Mouse (Mus musculus) heart, embryonic 14.5 days (tissue): ENCODE results near the gene Ank3. TPM values are rescaled to one million over a fixed set of nuclear protein-coding genes. Genes with fewer than 3 reads are reported as not detected.

Experiments used
- ATAC-seq: fragments of 200-750 bp; cut with Nextera tagmentation; 2 replicates; pipeline ENCODE4 v1.8.0; 2017; ENCODE audit warnings: low read depth, moderate TSS enrichment; ENCODE audit not compliant: insufficient number of reproducible peaks, insufficient read depth, low FRiP score
- H3K27ac ChIP-seq, 2 experiments: fragments of 200-500 bp in 1 of 2; fragments of 300-500 bp in 1 of 2; sonication (generic) in 1 of 2; replicated peaks in 1 of 2; 2 replicates each; pipeline ENCODE4 v1.5.1; 2012 to 2014; ENCODE audit warnings: low read depth in 2 of 2, low read length in 2 of 2, control low read depth in 1 of 2, mild to moderate bottlenecking in 1 of 2, mixed read lengths in 1 of 2; ENCODE audit not compliant: control insufficient read depth in 1 of 2, insufficient read depth in 1 of 2
- H3K27me3 ChIP-seq: fragments of 300-500 bp; sonication (generic); 2 replicates; pipeline ENCODE4 v1.6.1; 2014; ENCODE audit warnings: mild to moderate bottlenecking, low read length, control low read depth; ENCODE audit not compliant: control insufficient read depth, insufficient read depth
- H3K36me3 ChIP-seq: fragments of 300-500 bp; sonication (generic); 2 replicates; pipeline ENCODE4 v1.6.1; 2014; ENCODE audit warnings: mild to moderate bottlenecking, control low read depth, low read length, mixed read lengths; ENCODE audit not compliant: control insufficient read depth, insufficient read depth
- H3K4me1 ChIP-seq, 2 experiments: fragments of 200-500 bp in 1 of 2; fragments of 300-500 bp in 1 of 2; sonication (generic) in 1 of 2; 2 replicates each; pipeline ENCODE4 v1.6.1; 2012 to 2014; ENCODE audit warnings: low read length in 2 of 2, control low read depth in 1 of 2, mixed read lengths in 1 of 2; ENCODE audit not compliant: control insufficient read depth in 2 of 2, insufficient read depth in 2 of 2
- H3K4me2 ChIP-seq: fragments of 300-500 bp; sonication (generic); 2 replicates; pipeline ENCODE4 v1.6.1; 2014; ENCODE audit warnings: mild to moderate bottlenecking, low read length
- H3K4me3 ChIP-seq, 2 experiments: fragments of 200-500 bp in 1 of 2; fragments of 300-500 bp in 1 of 2; sonication (generic) in 1 of 2; 2 replicates each; pipeline ENCODE4 v1.5.1; 2012 to 2014; ENCODE audit warnings: low read length in 2 of 2, mild to moderate bottlenecking in 2 of 2, control low read depth in 1 of 2, low read depth in 1 of 2, moderate library complexity in 1 of 2; ENCODE audit not compliant: control insufficient read depth in 1 of 2, insufficient read depth in 1 of 2
- H3K9ac ChIP-seq: fragments of 300-500 bp; sonication (generic); 2 replicates; pipeline ENCODE4 v1.6.1; 2014; ENCODE audit warnings: mild to moderate bottlenecking, low read length
- H3K9me3 ChIP-seq: fragments of 300-500 bp; sonication (generic); 2 replicates; pipeline ENCODE4 v1.6.1; 2016; ENCODE audit warnings: low read length, control low read depth; ENCODE audit not compliant: control insufficient read depth
- WGBS: fragments of 180-500 bp; shearing (Covaris S2); extraction: QIAGEN DNeasy Blood & Tissue Kit; methylation state at CpG from one replicate; pipeline ENCODE4 v1.1.7; 2014; 5-methylcytosine and 5-hydroxymethylcytosine counted together
- polyA plus RNA-seq: library from polyadenylated mRNA; unstranded; fragments of >200 nt; fragmentation: Nextera tagmentation; extraction: Ambion mirVana; gene quantifications from 2 replicates; pipeline ENCODE4 v1.2.1, GENCODE M21; 2014

Gene Ank3
- polyA plus RNA-seq, 1 experiment from 2014 or later: 43.2 TPM

GRCm38 (mm10) chr10:69366208-69366607, 32.4 kb upstream of the Ank3 start:
- ATAC-seq: no peak
- H3K27ac ChIP-seq: no peak overlapping the region
- H3K36me3 ChIP-seq: no peaks in the 10 kb centered on the region
- no peaks in the 10 kb centered on the region for H3K27me3 ChIP-seq
- 73% methylated on average over 11 of the region's 11 CpGs for WGBS
- H3K4me2 ChIP-seq: no peak overlapping the region
- no peak overlapping the region for H3K9ac ChIP-seq
- H3K4me3 ChIP-seq: no peak overlapping the region
- H3K4me1 ChIP-seq: no peaks in the 10 kb centered on the region
- no peaks in the 10 kb centered on the region; the same call in 1 of the 2 replicates for H3K9me3 ChIP-seq

- Histone ChIP-seq H3K4me2 (no peak overlapping the region), H3K4me3 (no peak overlapping the region), H3K4me1 (no peaks in the 10 kb centered on the region), H3K36me3 (no peaks in the 10 kb centered on the region), H3K27me3 (no peaks in the 10 kb centered on the region), H3K9ac (no peak overlapping the region), H3K27ac (no peak overlapping the region), H3K9me3 (no peaks in the 10 kb centered on the region; the same call in 1 of the 2 replicates)
- no peak for ATAC-seq
- WGBS: 78% methylated on average over 13 of the region's 13 CpGs
Observed at GRCm38 (mm10) chr10:69366877-69367387, 31.6 kb upstream of the Ank3 start.

DNA sequence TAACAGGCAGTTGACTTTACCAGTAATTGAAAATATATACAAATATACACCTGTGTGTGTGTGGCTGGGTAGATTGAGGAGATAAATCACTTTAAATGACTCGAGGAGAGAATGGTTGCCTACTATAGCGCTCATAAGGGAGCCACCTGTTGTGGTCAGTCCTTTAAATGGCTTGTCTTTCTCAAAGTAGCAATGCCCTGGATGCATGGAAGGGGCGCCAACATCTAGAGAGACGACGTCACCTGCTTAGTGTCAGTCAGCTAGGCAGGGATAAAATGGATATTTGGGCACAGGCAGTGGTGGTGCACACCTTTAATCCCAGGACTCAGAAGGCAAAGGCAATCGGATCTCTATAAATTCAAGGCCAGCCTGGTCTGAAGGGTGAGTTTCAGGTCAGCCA, 29.3 kb upstream of the Ank3 start:
- no peak overlapping the region for H3K9ac ChIP-seq
- no peaks in the 10 kb centered on the region for H3K4me1 ChIP-seq
- no peak for ATAC-seq
- no peaks in the 10 kb centered on the region for H3K36me3 ChIP-seq
- no peaks in the 10 kb centered on the region for H3K9me3 ChIP-seq
- H3K4me2 ChIP-seq: no peak overlapping the region
- H3K4me3 ChIP-seq: no peak overlapping the region
- 64% methylated on average over 6 of the region's 6 CpGs for whole genome bisulfite sequencing
- H3K27ac ChIP-seq: no peak overlapping the region
- no peaks in the 10 kb centered on the region for H3K27me3 ChIP-seq

GRCm38 (mm10) chr10:69371441-69371840, 27.1 kb upstream of the Ank3 start:
- 13% methylated on average over 10 of the region's 10 CpGs for WGBS
- H3K9ac ChIP-seq: no peak overlapping the region
- no peak overlapping the region for H3K4me3 ChIP-seq
- H3K4me1 ChIP-seq: no peaks in the 10 kb centered on the region
- H3K27ac ChIP-seq: no peak overlapping the region
- no peaks in the 10 kb centered on the region for H3K27me3 ChIP-seq
- no peak for ATAC-seq
- no peaks in the 10 kb centered on the region for H3K9me3 ChIP-seq
- no peaks in the 10 kb centered on the region for H3K36me3 ChIP-seq
- H3K4me2 ChIP-seq: no peak overlapping the region

DNA sequence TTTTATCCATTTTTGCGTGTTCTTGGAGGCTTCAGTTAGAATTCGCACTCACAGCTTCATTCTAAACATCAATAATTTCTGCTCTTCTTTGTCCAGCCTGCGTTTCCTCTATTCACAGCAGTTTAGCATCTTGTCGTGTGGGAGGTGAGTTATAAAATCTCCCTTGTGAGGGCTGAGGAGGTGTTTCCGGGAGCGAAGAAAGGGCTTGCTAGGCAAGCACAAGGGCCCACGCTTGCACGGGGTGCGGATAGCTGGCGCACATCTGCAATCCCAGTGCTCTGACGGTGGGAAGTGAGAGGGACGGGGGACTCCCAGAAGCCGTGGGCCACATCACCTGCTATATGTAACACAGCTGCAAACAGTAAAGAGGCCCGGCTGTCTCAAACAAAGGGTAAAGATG, 26.5 kb upstream of the Ank3 start:
- Histone ChIP-seq H3K9me3 (no peaks in the 10 kb centered on the region), H3K4me1 (no peaks in the 10 kb centered on the region), H3K4me2 (no peak overlapping the region), H3K36me3 (no peaks in the 10 kb centered on the region), H3K27ac (no peak overlapping the region), H3K9ac (no peak overlapping the region), H3K4me3 (no peak overlapping the region), H3K27me3 (no peaks in the 10 kb centered on the region)
- ATAC-seq: no peak
- WGBS: 82% methylated on average over 14 of the region's 14 CpGs

DNA sequence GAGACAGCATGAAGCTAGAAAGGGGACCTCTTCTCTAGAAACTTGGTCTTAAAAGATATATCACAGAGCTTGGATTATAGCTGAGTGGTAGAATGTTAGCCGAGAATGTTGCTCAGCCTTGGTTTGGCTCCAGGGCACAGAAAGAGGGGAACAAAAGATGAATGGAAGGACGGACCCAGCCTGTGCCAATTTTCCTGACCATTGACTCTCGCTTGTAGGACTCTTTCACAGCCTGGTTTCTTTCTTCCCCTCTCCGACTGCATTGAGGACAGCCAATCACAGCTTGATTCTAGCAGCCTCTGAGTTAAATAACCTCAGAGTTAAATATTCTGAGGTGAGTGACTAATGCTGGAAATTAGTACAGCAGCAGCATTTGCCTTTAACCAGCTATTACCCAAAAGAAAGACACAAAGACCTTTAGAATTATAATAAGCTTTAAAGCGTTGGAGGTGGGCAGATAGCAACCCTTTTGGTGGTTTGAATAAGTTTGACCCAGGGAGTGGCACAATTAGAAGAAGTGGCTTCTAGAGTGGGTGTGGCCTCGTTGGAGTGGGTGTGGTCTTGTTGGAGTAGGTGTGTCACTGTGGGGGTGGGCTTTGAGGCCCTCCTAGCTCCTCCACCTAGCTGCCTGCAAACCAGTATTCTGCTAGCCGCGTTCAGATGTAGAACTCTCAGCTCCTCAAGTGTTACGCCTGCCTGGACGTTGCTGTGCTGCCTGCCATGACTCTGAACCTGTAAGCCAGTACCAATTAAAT, 24.6 kb upstream of the Ank3 start:
- Histone ChIP-seq H3K4me3 (no peak overlapping the region), H3K4me2 (no peak overlapping the region), H3K27me3 (no peaks in the 10 kb centered on the region), H3K9ac (no peak overlapping the region), H3K4me1 (no peaks in the 10 kb centered on the region), H3K27ac (no peak overlapping the region), H3K9me3 (0 out of 2 replicates have a peak, but pooled peaks cover 2% of the 10 kb centered on the region), H3K36me3 (no peaks in the 10 kb centered on the region)
- 64% methylated on average over 10 of the region's 10 CpGs for WGBS
- ATAC-seq: no peak

- Histone ChIP-seq H3K4me2 (no peak overlapping the region), H3K27me3 (no peaks in the 10 kb centered on the region), H3K4me3 (no peak overlapping the region), H3K27ac (no peak overlapping the region), H3K9me3 (0 out of 2 replicates have a peak, but pooled peaks cover 2% of the 10 kb centered on the region), H3K36me3 (no peaks in the 10 kb centered on the region), H3K4me1 (no peaks in the 10 kb centered on the region), H3K9ac (no peak overlapping the region)
- 54% methylated on average over 7 of the region's 7 CpGs for WGBS
- ATAC-seq: no peak
Observed at GRCm38 (mm10) chr10:69375154-69375553, 23.4 kb upstream of the Ank3 start.

GRCm38 (mm10) chr10:69383186-69383585, 15.4 kb upstream of the Ank3 start:
- no peak overlapping the region for H3K4me3 ChIP-seq
- no peaks in the 10 kb centered on the region for H3K4me1 ChIP-seq
- no peak overlapping the region for H3K4me2 ChIP-seq
- H3K27ac ChIP-seq: no peak overlapping the region
- no peak overlapping the region for H3K9ac ChIP-seq
- H3K9me3 ChIP-seq: no peaks in the 10 kb centered on the region
- WGBS: 88% methylated on average over 1 of the region's 1 CpGs
- H3K27me3 ChIP-seq: no peaks in the 10 kb centered on the region
- no peaks in the 10 kb centered on the region for H3K36me3 ChIP-seq
- ATAC-seq: no peak
